Mouse (Mus musculus): ENCODE results near the gene Map2. TPM values are rescaled to one million over a fixed set of nuclear protein-coding genes. Genes with fewer than 3 reads are reported as not detected.

The Map2 gene
- polyA plus RNA-seq, 1 experiment from 2014 or later: 515 TPM

GRCm38 (mm10) chr1:66277663-66278062 is 102.6 kb downstream of the Map2 start:
- no peak overlapping the region for H3K27ac ChIP-seq (ENCODE audit: low read length)
- H3K4me2 ChIP-seq (ENCODE audit: low read length): no peak overlapping the region
- 74% methylated on average over 5 of the region's 5 CpGs for WGBS
- no peaks in the 10 kb centered on the region for H3K9me3 ChIP-seq (ENCODE audit: control insufficient read depth, low read length)
- 0 out of 2 replicates have a peak, but pooled peaks cover 4% of the 10 kb centered on the region for H3K4me1 ChIP-seq (replicated peaks; ENCODE audit: control insufficient read depth, insufficient read depth, low read length)
- ATAC-seq: peak; percentile 67
- H3K36me3 ChIP-seq (ENCODE audit: control insufficient read depth, insufficient read depth): no peaks in the 10 kb centered on the region
- H3K4me3 ChIP-seq (replicated peaks; ENCODE audit: low read length): no peak overlapping the region
- no peaks in the 10 kb centered on the region for H3K27me3 ChIP-seq (replicated peaks; ENCODE audit: control insufficient read depth, insufficient read depth, low read length)
- no peak overlapping the region for H3K9ac ChIP-seq (replicated peaks; ENCODE audit: low read depth, low read length)

- Histone ChIP-seq H3K27ac (ENCODE audit: low read length) (no peak overlapping the region), H3K27me3 (replicated peaks; ENCODE audit: control insufficient read depth, insufficient read depth, low read length) (no peaks in the 10 kb centered on the region), H3K4me1 (replicated peaks; ENCODE audit: control insufficient read depth, insufficient read depth, low read length) (0 out of 2 replicates have a peak, but pooled peaks cover 4% of the 10 kb centered on the region), H3K9me3 (ENCODE audit: control insufficient read depth, low read length) (no peaks in the 10 kb centered on the region), H3K4me3 (replicated peaks; ENCODE audit: low read length) (no peak overlapping the region), H3K4me2 (ENCODE audit: low read length) (no peak overlapping the region), H3K9ac (replicated peaks; ENCODE audit: low read depth, low read length) (no peak overlapping the region), H3K36me3 (ENCODE audit: control insufficient read depth, insufficient read depth) (no peaks in the 10 kb centered on the region)
- WGBS: 69% methylated on average over 4 of the region's 4 CpGs
- ATAC-seq: no peak
Measured at GRCm38 (mm10) chr1:66279222-66280009, 104.3 kb downstream of the Map2 start.

GRCm38 (mm10) chr1:66280152-66280551 is 105.1 kb downstream of the Map2 start:
- ATAC-seq: no peak
- Histone ChIP-seq H3K4me1 (replicated peaks; ENCODE audit: control insufficient read depth, insufficient read depth, low read length) (0 out of 2 replicates have a peak, but pooled peaks cover 4% of the 10 kb centered on the region), H3K27me3 (replicated peaks; ENCODE audit: control insufficient read depth, insufficient read depth, low read length) (no peaks in the 10 kb centered on the region), H3K4me3 (replicated peaks; ENCODE audit: low read length) (no peak overlapping the region), H3K36me3 (ENCODE audit: control insufficient read depth, insufficient read depth) (no peaks in the 10 kb centered on the region), H3K9ac (replicated peaks; ENCODE audit: low read depth, low read length) (no peak overlapping the region), H3K27ac (ENCODE audit: low read length) (no peak overlapping the region), H3K4me2 (ENCODE audit: low read length) (no peak overlapping the region), H3K9me3 (ENCODE audit: control insufficient read depth, low read length) (no peaks in the 10 kb centered on the region)
- 91% methylated on average over 4 of the region's 4 CpGs for WGBS

GRCm38 (mm10) chr1:66282447-66282846 is 107.4 kb downstream of the Map2 start:
- H3K4me3 ChIP-seq (replicated peaks; ENCODE audit: low read length): no peak overlapping the region
- no peaks in the 10 kb centered on the region for H3K27me3 ChIP-seq (replicated peaks; ENCODE audit: control insufficient read depth, insufficient read depth, low read length)
- no peaks in the 10 kb centered on the region for H3K36me3 ChIP-seq (ENCODE audit: control insufficient read depth, insufficient read depth)
- no peaks in the 10 kb centered on the region for H3K9me3 ChIP-seq (ENCODE audit: control insufficient read depth, low read length)
- no peak overlapping the region for H3K4me2 ChIP-seq (ENCODE audit: low read length)
- H3K9ac ChIP-seq (replicated peaks; ENCODE audit: low read depth, low read length): no peak overlapping the region
- H3K4me1 ChIP-seq (replicated peaks; ENCODE audit: control insufficient read depth, insufficient read depth, low read length): 0 out of 2 replicates have a peak, but pooled peaks cover 4% of the 10 kb centered on the region
- no peak overlapping the region for H3K27ac ChIP-seq (ENCODE audit: low read length)
- ATAC-seq: no peak
- 86% methylated on average over 3 of the region's 3 CpGs for WGBS

- no peak overlapping the region for H3K4me2 ChIP-seq (ENCODE audit: low read length)
- H3K36me3 ChIP-seq (ENCODE audit: control insufficient read depth, insufficient read depth): no peaks in the 10 kb centered on the region
- 85% methylated on average over 4 of the region's 4 CpGs for WGBS
- H3K9ac ChIP-seq (replicated peaks; ENCODE audit: low read depth, low read length): no peak overlapping the region
- no peaks in the 10 kb centered on the region for H3K9me3 ChIP-seq (ENCODE audit: control insufficient read depth, low read length)
- H3K27me3 ChIP-seq (replicated peaks; ENCODE audit: control insufficient read depth, insufficient read depth, low read length): no peaks in the 10 kb centered on the region
- H3K27ac ChIP-seq (ENCODE audit: low read length): no peak overlapping the region
- ATAC-seq: no peak
- peaks cover 3% of the 10 kb centered on the region for H3K4me1 ChIP-seq (replicated peaks; ENCODE audit: control insufficient read depth, insufficient read depth, low read length)
- no peak overlapping the region for H3K4me3 ChIP-seq (replicated peaks; ENCODE audit: low read length)
Measured at GRCm38 (mm10) chr1:66288987-66289386, 113.9 kb downstream of the Map2 start.

- no peaks in the 10 kb centered on the region for H3K27me3 ChIP-seq (replicated peaks; ENCODE audit: control insufficient read depth, insufficient read depth, low read length)
- 53% methylated on average over 3 of the region's 3 CpGs for WGBS
- H3K4me2 ChIP-seq (ENCODE audit: low read length): no peak overlapping the region
- H3K4me3 ChIP-seq (replicated peaks; ENCODE audit: low read length): no peak overlapping the region
- H3K27ac ChIP-seq (ENCODE audit: low read length): peak overlapping the region; percentile 61; the same call in 1 of the 2 replicates
- no peak overlapping the region for H3K9ac ChIP-seq (replicated peaks; ENCODE audit: low read depth, low read length)
- H3K36me3 ChIP-seq (ENCODE audit: control insufficient read depth, insufficient read depth): no peaks in the 10 kb centered on the region
- H3K4me1 ChIP-seq (replicated peaks; ENCODE audit: control insufficient read depth, insufficient read depth, low read length): peaks cover 3% of the 10 kb centered on the region
- no peaks in the 10 kb centered on the region for H3K9me3 ChIP-seq (ENCODE audit: control insufficient read depth, low read length)
- peak; percentile 68 for ATAC-seq
Measured at GRCm38 (mm10) chr1:66292121-66292881, 117.2 kb downstream of the Map2 start.

GRCm38 (mm10) chr1:66299376-66299775 is 124.3 kb downstream of the Map2 start:
- Histone ChIP-seq H3K4me2 (ENCODE audit: low read length) (no peak overlapping the region), H3K4me1 (replicated peaks; ENCODE audit: control insufficient read depth, insufficient read depth, low read length) (0 out of 2 replicates have a peak, but pooled peaks cover 3% of the 10 kb centered on the region), H3K36me3 (ENCODE audit: control insufficient read depth, insufficient read depth) (no peaks in the 10 kb centered on the region), H3K9me3 (ENCODE audit: control insufficient read depth, low read length) (no peaks in the 10 kb centered on the region), H3K27ac (ENCODE audit: low read length) (no peak overlapping the region), H3K4me3 (replicated peaks; ENCODE audit: low read length) (no peak overlapping the region), H3K27me3 (replicated peaks; ENCODE audit: control insufficient read depth, insufficient read depth, low read length) (no peaks in the 10 kb centered on the region), H3K9ac (replicated peaks; ENCODE audit: low read depth, low read length) (no peak overlapping the region)
- 91% methylated on average over 6 of the region's 6 CpGs for WGBS
- ATAC-seq: no peak

- H3K27ac ChIP-seq (ENCODE audit: low read length): peak overlapping the region; percentile 96
- H3K4me2 ChIP-seq (ENCODE audit: low read length): peak overlapping the region; percentile 58
- H3K9ac ChIP-seq (replicated peaks; ENCODE audit: low read depth, low read length): peak overlapping the region; percentile 50
- H3K4me1 ChIP-seq (replicated peaks; ENCODE audit: control insufficient read depth, insufficient read depth, low read length): peaks cover 24% of the 10 kb centered on the region
- ATAC-seq: peak; percentile 70
- no peaks in the 10 kb centered on the region for H3K9me3 ChIP-seq (ENCODE audit: control insufficient read depth, low read length)
- H3K36me3 ChIP-seq (ENCODE audit: control insufficient read depth, insufficient read depth): no peaks in the 10 kb centered on the region
- no peak overlapping the region; the same call in 1 of the 2 replicates for H3K4me3 ChIP-seq (replicated peaks; ENCODE audit: low read length)
- 37% methylated on average over 2 of the region's 2 CpGs for WGBS
- no peaks in the 10 kb centered on the region for H3K27me3 ChIP-seq (replicated peaks; ENCODE audit: control insufficient read depth, insufficient read depth, low read length)
Measured at GRCm38 (mm10) chr1:66320378-66321135, 145.5 kb downstream of the Map2 start.

- Histone ChIP-seq H3K9ac (replicated peaks; ENCODE audit: low read depth, low read length) (peak overlapping the region; percentile 50), H3K36me3 (ENCODE audit: control insufficient read depth, insufficient read depth) (no peaks in the 10 kb centered on the region), H3K4me1 (replicated peaks; ENCODE audit: control insufficient read depth, insufficient read depth, low read length) (peaks cover 25% of the 10 kb centered on the region), H3K4me2 (ENCODE audit: low read length) (peak overlapping the region; percentile 58), H3K4me3 (replicated peaks; ENCODE audit: low read length) (peak overlapping the region; percentile 17; the same call in 1 of the 2 replicates), H3K9me3 (ENCODE audit: control insufficient read depth, low read length) (no peaks in the 10 kb centered on the region), H3K27me3 (replicated peaks; ENCODE audit: control insufficient read depth, insufficient read depth, low read length) (no peaks in the 10 kb centered on the region), H3K27ac (ENCODE audit: low read length) (peak overlapping the region; percentile 96)
- 4% methylated on average over 1 of the region's 1 CpGs for WGBS
- ATAC-seq: peak; percentile 9
Measured at GRCm38 (mm10) chr1:66321136-66321502, 146.0 kb downstream of the Map2 start.
